Mouse (Mus musculus): ENCODE measurements around the gene Smad3.
A peak's percentile ranks its signal among the peaks of the same experiment; 100 is the strongest.

The Smad3 gene

GRCm38 (mm10) chr9:63757865-63758440 lies at the start of gene Smad3:
Smad3 (minus strand) TSS chr9:63757994.
- peak; percentile 87 to 94 for DNase-seq (ENCODE audit: low spot score in 2 of 2)

GRCm38 (mm10) chr9:63804847-63805246 lies 47.1 kb upstream of the Smad3 start:
- no peak for DNase-seq (ENCODE audit: low spot score in 2 of 2)

- DNase-seq (ENCODE audit: low spot score in 2 of 2) = no peak
Observed at GRCm38 (mm10) chr9:63803181-63803591, 45.4 kb upstream of the Smad3 start.

- no peak for DNase-seq (ENCODE audit: low spot score in 2 of 2)
Observed at GRCm38 (mm10) chr9:63802504-63802903, 44.7 kb upstream of the Smad3 start.

GRCm38 (mm10) chr9:63802080-63802479 lies 44.3 kb upstream of the Smad3 start:
- no peak for DNase-seq (ENCODE audit: low spot score in 2 of 2)

GRCm38 (mm10) chr9:63796429-63796828 lies 38.6 kb upstream of the Smad3 start:
- no peak for DNase-seq (ENCODE audit: low spot score in 2 of 2)

GRCm38 (mm10) chr9:63793731-63794495 lies 36.1 kb upstream of the Smad3 start:
- DNase-seq (ENCODE audit: low spot score in 2 of 2) = no peak

GRCm38 (mm10) chr9:63791716-63792115 lies 33.9 kb upstream of the Smad3 start:
- no peak for DNase-seq (ENCODE audit: low spot score in 2 of 2)

GRCm38 (mm10) chr9:63791275-63791674 lies 33.5 kb upstream of the Smad3 start:
- no peak for DNase-seq (ENCODE audit: low spot score in 2 of 2)

- no peak for DNase-seq (ENCODE audit: low spot score in 2 of 2)
Observed at GRCm38 (mm10) chr9:63790222-63790621, 32.4 kb upstream of the Smad3 start.

- DNase-seq (ENCODE audit: low spot score in 2 of 2) = no peak
Observed at GRCm38 (mm10) chr9:63789386-63789785, 31.6 kb upstream of the Smad3 start.

- no peak for DNase-seq (ENCODE audit: low spot score in 2 of 2)
Observed at GRCm38 (mm10) chr9:63787606-63788005, 29.8 kb upstream of the Smad3 start.

- no peak for DNase-seq (ENCODE audit: low spot score in 2 of 2)
Observed at GRCm38 (mm10) chr9:63787086-63787485, 29.3 kb upstream of the Smad3 start.

- peak in 1 of 2 experiments; percentile 63 for DNase-seq (ENCODE audit: low spot score in 2 of 2)
Observed at GRCm38 (mm10) chr9:63786026-63786670, 28.4 kb upstream of the Smad3 start.

- peak; percentile 29 to 63 for DNase-seq (ENCODE audit: low spot score in 2 of 2)
Observed at GRCm38 (mm10) chr9:63785492-63785891, 27.7 kb upstream of the Smad3 start.

GRCm38 (mm10) chr9:63784597-63784996 lies 26.8 kb upstream of the Smad3 start:
- no peak for DNase-seq (ENCODE audit: low spot score in 2 of 2)

- no peak for DNase-seq (ENCODE audit: low spot score in 2 of 2)
Observed at GRCm38 (mm10) chr9:63782744-63783143, 24.9 kb upstream of the Smad3 start.

- no peak for DNase-seq (ENCODE audit: low spot score in 2 of 2)
Observed at GRCm38 (mm10) chr9:63781714-63782464, 24.1 kb upstream of the Smad3 start.

- DNase-seq (ENCODE audit: low spot score in 2 of 2) = peak in 1 of 2 experiments; percentile 66
Observed at GRCm38 (mm10) chr9:63779950-63780887, 22.4 kb upstream of the Smad3 start.

GRCm38 (mm10) chr9:63776735-63777134 lies 18.9 kb upstream of the Smad3 start:
- no peak for DNase-seq (ENCODE audit: low spot score in 2 of 2)
